Mouse (Mus musculus) heart, adult 8-10 months (tissue): Measurements from ENCODE around the gene Hapln1. TPM values are rescaled to one million over a fixed set of nuclear protein-coding genes. Genes with fewer than 3 reads are reported as not detected.

Experiments
- DNase-seq: peaks from one replicate; pipeline ENCODE4 v3.0.0; 2022; ENCODE audit warnings: low spot score
- total RNA-seq, 4 experiments: library from RNA; stranded (reverse); gene quantifications; 2 replicates each; pipeline ENCODE4 v1.2.4; 2022

Gene Hapln1
- under 1 TPM; 0.14 to 0.28 (median 0.22) TPM for total RNA-seq

- no peak for DNase-seq
Measured at GRCm38 (mm10) chr13:89539205-89539886, at the start of gene Hapln1. Gene Hapln1, plus strand, starts transcription at chr13:89539796.

GRCm38 (mm10) chr13:89493169-89493568 is 46.4 kb upstream of the Hapln1 start:
- no peak for DNase-seq

GRCm38 (mm10) chr13:89493678-89494077 is 45.9 kb upstream of the Hapln1 start:
- no peak for DNase-seq

DNA sequence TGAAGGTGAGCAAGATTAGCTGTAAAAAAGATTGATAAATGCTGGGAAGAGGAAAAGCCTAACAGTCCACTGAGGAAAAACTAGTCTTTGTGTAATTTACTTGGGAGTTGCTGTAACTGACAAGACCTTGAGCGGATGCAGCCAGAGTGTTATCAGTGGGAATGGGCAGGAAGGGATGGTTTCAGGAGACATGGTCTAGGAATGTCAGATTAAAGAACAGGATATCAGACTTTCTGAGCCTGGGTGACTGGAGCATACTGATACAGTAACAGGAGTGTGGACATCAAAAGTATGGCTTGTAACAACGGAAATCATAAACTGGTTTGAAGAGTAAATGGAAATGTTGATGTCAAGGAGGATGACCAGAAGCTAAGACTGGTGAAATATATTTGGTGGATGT is 43.0 kb upstream of the Hapln1 start:
- no peak for DNase-seq

GRCm38 (mm10) chr13:89499419-89499818 is 40.2 kb upstream of the Hapln1 start:
- no peak for DNase-seq

GRCm38 (mm10) chr13:89521507-89521908 is 18.1 kb upstream of the Hapln1 start:
- no peak for DNase-seq

DNA sequence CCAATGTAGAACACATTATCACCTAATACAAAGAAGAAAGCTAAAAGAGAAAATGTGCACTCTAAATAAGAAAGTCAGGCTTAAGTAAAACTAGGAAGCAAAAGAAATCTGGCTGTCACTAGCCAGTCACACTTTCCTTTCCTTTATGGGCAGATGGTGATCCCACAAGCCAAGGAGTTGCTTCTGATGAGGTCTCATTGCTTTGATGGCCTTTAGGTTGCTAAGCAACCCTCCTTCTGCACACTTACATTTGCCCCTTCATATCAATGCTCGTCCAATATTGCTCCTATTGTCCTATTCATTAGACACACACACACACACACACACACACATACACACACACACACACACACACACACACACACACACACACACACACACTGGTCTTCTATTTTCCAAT is 10.9 kb upstream of the Hapln1 start:
- no peak for DNase-seq

DNA sequence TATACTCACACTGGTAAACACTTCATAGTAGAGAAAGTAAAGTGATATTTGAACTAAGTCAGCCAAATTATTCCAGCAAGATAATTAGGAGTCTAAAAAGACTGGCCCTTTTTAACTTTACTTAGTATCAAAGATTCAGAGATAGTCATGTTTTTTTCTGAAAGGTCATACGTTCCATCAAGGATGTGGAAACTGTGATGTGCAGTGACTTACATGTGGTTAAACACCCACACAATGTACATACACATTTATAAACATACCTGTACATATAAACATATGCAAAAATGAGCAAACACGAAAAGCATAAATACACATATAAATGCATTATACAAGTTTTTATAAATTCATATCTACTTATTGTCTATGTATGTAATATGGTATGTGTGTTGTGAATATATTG is 9.2 kb upstream of the Hapln1 start:
- DNase-seq: no peak

DNA sequence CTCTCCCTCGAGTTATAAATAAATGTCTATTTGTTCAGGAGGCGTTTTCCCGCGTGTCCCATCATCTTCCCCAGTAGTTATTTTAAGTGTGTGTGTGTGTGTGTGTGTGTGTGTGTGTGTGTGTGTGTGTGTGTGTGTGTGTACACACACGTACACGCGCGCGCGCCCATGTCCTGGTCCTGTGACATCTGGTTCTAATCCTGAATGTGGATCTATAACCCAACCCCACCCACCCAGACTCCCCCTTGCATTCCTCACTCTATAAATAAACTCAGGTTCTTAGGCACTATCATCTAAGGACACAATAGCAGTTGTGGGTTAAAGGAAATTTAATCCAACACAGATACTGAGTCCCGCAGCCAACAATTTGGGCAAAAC is 280 bp downstream of the Hapln1 start:
- no peak for DNase-seq

DNA sequence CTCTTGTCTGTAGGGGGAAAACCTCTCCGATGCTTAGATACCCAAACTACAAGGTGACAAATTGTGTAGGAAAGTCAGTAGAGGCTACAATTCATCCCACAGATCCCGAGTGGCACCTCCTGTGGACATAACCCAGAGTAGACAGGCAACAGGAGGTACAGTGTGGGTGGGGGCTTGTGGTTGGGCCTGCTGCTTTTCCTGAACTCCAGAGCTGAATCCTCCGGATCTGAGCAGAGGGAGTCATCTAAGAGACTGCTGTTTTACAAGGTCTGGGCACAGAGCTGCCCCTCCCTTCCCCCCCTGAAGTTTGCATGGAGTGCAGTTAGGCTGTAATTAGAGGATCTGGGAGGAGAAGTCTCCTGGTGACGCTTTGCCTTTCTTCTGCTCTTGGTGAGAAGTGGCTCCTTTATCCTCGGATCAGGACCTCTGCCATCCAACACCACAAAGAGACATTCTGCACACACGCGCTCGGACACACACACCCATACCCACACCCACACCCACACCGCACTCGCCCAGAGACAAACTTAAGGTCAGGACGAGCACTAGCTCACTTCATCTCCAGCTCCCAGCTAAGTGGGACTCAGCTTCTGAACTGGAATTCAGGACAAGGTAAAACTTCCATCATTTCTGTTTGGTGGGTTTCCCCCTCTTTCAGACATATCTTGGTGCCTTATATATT is 846 bp downstream of the Hapln1 start:
- DNase-seq: no peak

GRCm38 (mm10) chr13:89543003-89543402 is 3.4 kb downstream of the Hapln1 start:
- DNase-seq: peak; percentile 41

DNA sequence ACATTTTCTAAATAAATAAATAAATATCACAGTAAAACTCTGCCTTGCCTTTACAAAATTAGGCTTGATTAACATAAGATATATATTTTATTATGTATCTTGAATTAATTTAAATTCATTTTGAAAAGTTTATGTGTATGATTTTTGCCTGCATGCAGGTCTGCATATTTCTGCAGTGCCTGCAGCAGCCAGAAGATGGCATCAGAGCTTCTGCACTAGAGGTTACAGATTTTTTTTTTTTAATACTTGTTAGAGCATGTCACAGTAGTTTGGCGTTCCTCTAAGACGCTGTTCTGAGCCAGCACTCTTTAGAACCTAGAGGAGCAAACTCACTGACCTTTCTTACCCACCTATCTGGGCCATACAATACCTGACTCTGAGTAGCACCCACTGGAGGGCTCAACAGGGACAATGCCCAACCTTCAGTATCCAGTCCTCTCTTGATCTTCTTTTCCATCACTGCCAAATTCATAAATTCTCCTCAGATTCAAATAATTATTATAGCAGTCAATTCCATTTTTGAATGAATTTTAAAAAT is 8.7 kb downstream of the Hapln1 start:
- DNase-seq: peak; percentile 7

GRCm38 (mm10) chr13:89549507-89549906 is 9.9 kb downstream of the Hapln1 start:
- no peak for DNase-seq

- DNase-seq: no peak
Measured at GRCm38 (mm10) chr13:89551502-89551901, 11.9 kb downstream of the Hapln1 start.

DNA sequence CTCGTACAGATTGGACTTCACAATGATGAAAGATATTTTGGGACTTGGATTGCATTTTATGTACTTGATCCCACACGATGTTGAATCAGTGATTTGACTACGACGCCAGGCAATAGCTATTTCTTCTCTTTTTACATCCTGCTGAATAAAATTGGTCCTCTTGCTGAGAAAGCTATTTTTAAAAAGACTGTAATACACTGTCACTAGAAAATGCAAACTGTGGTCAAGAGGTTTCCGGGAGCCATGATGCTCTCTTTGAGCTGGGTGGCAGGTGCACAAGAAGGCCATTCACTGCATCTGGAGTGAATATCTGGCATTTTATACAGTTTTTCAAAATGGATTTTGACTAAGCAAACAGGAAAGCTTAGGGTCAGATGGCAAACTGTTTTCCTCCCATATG is 24.9 kb downstream of the Hapln1 start:
- no peak for DNase-seq

GRCm38 (mm10) chr13:89566300-89566699 is 26.7 kb downstream of the Hapln1 start:
- no peak for DNase-seq

GRCm38 (mm10) chr13:89579115-89579514 is 39.5 kb downstream of the Hapln1 start:
- no peak for DNase-seq

- DNase-seq: no peak
Measured at GRCm38 (mm10) chr13:89583138-89583746, 43.6 kb downstream of the Hapln1 start.

GRCm38 (mm10) chr13:89583747-89584738 is 44.4 kb downstream of the Hapln1 start:
- no peak for DNase-seq

GRCm38 (mm10) chr13:89585144-89585543 is 45.5 kb downstream of the Hapln1 start:
- DNase-seq: no peak

DNA sequence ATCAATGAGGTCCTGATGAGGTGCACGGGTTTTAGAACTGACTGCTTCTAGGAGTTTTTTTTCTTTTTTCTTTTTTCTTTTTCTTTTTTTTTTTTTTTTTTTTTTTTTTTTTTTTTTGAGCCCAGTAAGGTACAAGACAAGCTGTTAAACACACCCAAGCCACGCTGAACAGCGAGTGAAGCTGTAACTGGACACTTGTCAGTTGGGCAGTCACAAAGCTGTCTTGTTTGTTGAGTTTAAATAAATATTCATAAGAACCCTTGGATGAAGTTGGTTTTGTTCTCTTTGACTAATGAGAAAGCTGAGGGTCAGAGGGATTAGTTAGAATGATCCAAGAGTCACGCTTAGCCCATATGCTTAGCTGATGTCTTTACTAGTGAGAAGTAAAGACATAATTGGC is 55.5 kb downstream of the Hapln1 start:
- DNase-seq: no peak

- no peak for DNase-seq
Measured at GRCm38 (mm10) chr13:89597354-89597753, 57.8 kb downstream of the Hapln1 start.
